Mouse (Mus musculus) left cerebral cortex, adult 2 months (tissue): Measurements from ENCODE around the gene Prkch. TPM values are rescaled to one million over a fixed set of nuclear protein-coding genes. Genes with fewer than 3 reads are reported as not detected.
"Not testable (repeated sequence)": the region's sequence is repeated elsewhere in the genome, so short reads cannot be mapped to it uniquely, and the experiment has no call there.

Source experiments
- DNase-seq, 2 experiments: peaks; one replicate each; pipeline ENCODE4 v3.0.0; 2021 to 2022; ENCODE audit warnings: low spot score in 2 of 2, mixed read lengths in 1 of 2; ENCODE audit errors: extremely low spot score in 1 of 2
- H3K27ac ChIP-seq: fragments of 200-600 bp; 2 replicates; pipeline ENCODE4 v1.8.1; 2022
- H3K4me3 ChIP-seq: fragments of 200-600 bp; 2 replicates; pipeline ENCODE4 v1.8.1; 2022
- CTCF ChIP-seq: fragments of 200-600 bp; IDR thresholded peaks from 2 replicates; pipeline ENCODE4 v1.8.1; 2022; ENCODE audit warnings: antibody characterized with exemption, mild to moderate bottlenecking, moderate library complexity
- intact Hi-C: fragments of 180-260 bp; cut with DNase I; formaldehyde crosslinking; loops from one replicate; pipeline ENCODE4 v1.15.1; 2025
- long read RNA-seq, 2 experiments: library from polyadenylated mRNA; stranded (forward); transcript quantifications; one replicate each; pipeline ENCODE4 v2.0.0; 2021; ENCODE audit warnings: borderline mapping rate in 2 of 2
- total RNA-seq, 2 experiments: library from RNA; stranded (reverse); gene quantifications; 2 replicates each; pipeline ENCODE4 v1.2.3; 2021

Prkch gene
- 1 to 10 TPM; 4.1 to 5.7 TPM for total RNA-seq
- long read RNA-seq, experiment 1, transcript Prkch-201 (14 exons, 3,545 nt) = major isoform, 17 of 18 reads
- long read RNA-seq, experiment 1, partial matches to known transcripts = 1 of 18 reads
- long read RNA-seq, experiment 1, other reads (novel, unspliced or antisense) = 0 of 18 reads
- long read RNA-seq, experiment 2, transcript Prkch-201 (14 exons, 3,545 nt) = major isoform, 11 of 11 reads
- long read RNA-seq, experiment 2, partial matches to known transcripts = 0 of 11 reads
- long read RNA-seq, experiment 2, other reads (novel, unspliced or antisense) = 0 of 11 reads

DNA sequence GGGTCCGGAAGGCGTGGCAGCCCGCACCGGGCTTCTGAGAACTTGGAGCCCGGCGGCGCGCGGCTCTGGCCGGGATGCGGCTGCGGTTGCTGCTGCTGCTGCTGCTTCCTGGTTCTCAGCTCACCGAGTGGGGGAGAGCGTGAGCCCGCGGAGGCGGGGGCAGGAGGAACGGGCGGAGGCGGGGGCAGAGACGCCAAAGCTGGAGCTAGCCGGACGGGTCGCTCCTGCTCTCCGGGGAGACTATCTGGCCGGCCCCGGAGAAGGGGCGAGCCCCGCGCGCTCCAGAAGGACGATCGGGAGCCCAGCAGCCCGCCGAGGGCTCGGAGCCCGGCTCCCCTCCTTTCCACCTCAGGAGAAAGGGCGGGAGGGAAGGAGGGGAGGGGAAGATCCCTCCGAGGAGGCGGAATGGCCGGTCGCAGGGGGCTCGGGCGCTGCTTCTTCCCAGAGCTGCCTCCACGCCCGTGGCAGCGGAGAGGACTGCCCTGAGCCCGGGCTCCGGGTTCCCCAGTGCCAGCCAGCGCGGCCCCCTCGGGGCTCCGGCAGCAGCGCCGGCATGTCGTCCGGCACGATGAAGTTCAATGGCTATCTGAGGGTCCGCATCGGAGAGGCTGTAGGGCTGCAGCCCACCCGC is at the start of gene Prkch:
TSS of gene Prkch (plus strand) at position 187 of the 631 bp plus-strand sequence.
- intact Hi-C loops = loop anchor here (5.0 kb wide), 1 partner anchor 108 kb away; no protein-coding TSS in a partner anchor
- H3K27ac ChIP-seq = peak within 1 kb of the TSS; percentile 71
- TF ChIP-seq CTCF = peak; percentile 25
- peak; percentile 60 to 68 for DNase-seq
- peak within 1 kb of the TSS; percentile 64 for H3K4me3 ChIP-seq

DNA sequence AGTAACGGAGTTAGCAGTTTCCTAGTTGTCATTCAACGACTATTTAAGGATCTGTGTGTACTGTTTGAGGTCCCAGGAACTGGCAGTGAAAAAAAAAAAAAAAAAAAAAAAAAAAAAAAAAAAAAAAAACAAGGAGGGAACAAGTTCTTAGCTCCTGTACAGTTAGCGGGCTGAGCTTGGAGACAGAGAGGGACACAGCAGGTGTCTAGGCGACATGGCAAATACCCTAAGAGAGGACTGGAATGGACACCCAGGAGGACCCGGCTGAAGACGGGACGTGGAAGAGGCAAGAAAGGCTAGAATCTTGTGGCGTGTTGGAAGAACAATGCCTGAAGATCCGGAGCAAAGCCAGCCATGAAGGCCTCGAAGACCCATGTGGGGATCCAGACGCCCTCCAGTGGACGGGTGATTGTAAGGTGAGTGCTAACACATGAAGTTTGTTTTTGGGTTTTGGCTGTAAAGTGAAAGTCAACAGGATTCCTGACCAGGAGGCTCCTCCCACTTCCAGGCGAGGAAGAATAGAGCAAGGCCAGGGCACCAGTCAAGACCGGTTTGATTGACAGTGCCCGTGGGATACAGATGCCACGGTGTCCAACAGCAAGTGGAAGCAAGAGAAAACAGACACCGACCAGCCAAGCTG is 47.0 kb upstream of the Prkch start:
- peak; percentile 10 for TF ChIP-seq CTCF
- DNase-seq = no peak
- H3K27ac ChIP-seq = no peak overlapping the region
- no peak overlapping the region for H3K4me3 ChIP-seq
- intact Hi-C loops = no loop called here

DNA sequence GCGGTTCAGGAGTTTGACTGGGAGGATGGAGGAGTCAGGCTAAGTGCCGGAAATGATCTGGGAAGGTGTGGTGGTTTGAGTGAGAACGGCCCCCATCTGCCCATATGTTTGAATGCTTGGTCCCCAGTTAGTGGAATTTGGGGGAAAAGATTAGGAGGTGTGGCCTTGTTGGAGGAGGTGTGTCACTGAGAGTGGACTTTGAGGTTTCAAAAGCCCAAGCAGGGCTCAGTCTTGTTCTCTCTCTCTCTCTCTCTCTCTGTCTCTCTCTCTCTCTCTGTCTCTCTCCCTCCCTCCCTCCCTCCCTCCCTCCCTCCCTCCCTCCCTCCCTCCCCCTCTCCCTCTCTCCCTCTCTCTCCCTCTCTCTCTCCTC is 46.5 kb upstream of the Prkch start:
- H3K27ac ChIP-seq, DNase-seq, H3K4me3 ChIP-seq, intact Hi-C loops: not testable (repeated sequence)

DNA sequence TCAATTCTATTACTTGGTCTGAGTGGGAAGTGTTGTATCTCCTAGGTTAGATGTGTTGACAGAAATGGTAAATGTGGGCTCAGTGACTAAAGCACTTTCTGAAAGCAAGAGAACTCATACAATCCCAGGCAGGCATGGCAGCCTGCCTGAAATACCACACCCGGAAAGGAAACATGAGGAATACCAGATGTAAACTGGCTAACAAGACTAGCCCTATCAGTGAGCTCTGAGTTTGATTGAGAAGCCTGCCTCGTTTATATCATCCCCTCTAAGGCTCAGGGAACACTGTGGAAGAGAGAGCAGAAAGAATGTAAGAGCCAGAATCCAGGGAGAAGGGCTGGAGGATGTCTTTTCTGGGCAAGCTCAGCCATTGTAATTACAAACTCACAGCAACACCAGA is 45.4 kb upstream of the Prkch start:
- DNase-seq = no peak
- no peak for TF ChIP-seq CTCF
- Histone ChIP-seq H3K4me3 (no peak overlapping the region), H3K27ac (no peak overlapping the region)
- intact Hi-C loops = no loop called here

DNA sequence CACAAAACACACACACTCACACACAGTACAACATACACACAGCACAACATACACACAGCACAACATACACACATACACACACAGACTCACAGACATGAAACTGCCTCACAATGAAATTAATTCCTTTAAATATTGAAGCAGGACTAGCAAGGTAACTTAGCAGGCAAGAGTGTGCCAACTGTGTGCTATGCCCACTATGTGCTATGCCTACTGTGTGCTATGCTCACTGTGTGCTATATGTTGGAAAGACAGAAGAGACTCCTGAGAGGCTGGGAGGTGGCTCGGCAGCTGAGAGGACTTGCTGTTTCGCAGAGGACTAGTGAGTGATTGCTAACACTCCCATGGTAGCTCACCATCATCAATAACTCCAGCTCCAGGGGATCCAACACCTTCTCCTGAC is 44.2 kb upstream of the Prkch start:
- no peak for TF ChIP-seq CTCF
- H3K4me3 ChIP-seq = no peak overlapping the region
- H3K27ac ChIP-seq = no peak overlapping the region
- DNase-seq = no peak
- intact Hi-C loops = loop anchor here (10.0 kb wide), 1 partner anchor 696 kb away; no protein-coding TSS in a partner anchor

DNA sequence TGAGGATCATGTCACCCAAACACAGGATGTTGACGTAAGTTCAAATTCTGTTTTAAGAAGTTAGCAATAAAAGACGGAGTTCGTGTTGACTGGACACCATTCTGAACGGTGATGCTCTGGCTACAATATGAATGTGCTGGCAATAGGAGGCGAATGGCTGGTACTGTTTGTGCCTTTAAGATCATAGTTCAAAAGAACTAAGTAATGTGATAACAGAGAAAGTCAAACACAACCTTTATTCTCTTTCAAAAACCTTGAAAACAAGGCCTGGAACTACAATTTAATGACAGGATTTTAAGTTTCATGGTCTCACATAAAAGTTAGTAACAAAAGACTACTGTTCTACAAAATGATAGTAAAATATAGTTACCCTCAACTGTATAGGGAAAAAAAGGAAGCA is 41.4 kb upstream of the Prkch start:
- Histone ChIP-seq H3K27ac (no peak overlapping the region), H3K4me3 (no peak overlapping the region)
- DNase-seq = no peak
- intact Hi-C loops = loop anchor here (10.0 kb wide), 1 partner anchor 698 kb away; no protein-coding TSS in a partner anchor
- no peak for TF ChIP-seq CTCF

DNA sequence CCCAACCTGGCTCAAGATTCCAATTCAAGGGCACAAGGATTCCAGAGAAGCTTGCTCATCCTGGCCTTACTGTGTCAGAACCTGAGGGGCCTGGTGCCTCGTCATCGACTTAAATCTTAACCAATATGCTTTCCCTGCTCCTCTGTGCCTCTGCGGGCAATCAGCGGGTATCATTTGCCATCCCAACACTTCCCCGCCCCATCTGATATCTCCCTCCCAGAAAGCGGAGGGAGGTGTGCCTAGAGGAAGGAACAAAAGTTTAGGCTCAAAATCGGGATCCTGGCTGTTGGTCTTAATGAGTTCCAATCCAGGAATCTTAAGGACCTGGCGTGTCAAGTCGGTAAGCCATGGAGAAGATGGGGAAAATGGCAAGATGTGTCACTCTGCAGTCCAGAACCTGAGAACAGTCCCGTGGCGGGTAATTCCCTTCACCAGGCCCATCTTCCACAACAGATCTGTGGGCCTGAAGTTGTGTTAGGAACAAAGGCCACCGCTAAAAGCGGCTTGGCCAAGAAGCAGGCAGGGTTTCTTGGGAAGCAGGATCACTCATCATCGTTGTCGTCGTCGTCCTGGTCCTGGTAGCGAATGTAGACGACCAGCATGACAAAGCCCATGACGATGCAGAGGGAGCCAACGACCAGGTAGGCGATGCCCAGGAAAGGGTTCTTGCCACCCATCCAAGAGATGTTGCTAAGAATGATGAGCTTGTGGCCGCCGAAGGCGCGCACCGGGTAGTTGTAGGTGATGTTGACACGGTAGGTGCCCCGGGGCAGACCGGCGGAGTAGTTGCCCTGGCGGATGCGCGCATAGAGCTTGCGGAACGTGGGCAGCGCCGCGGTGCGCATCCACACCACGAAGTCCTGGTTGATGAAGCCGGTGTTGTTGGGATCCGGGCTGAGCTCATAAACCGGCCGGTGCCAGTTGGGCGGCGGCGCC is 39.6 kb upstream of the Prkch start:
- intact Hi-C loops = loop anchor here (10.0 kb wide), 1 partner anchor 700 kb away; no protein-coding TSS in a partner anchor
- TF ChIP-seq CTCF = no peak
- Histone ChIP-seq H3K4me3 (peak overlapping the region; percentile 33), H3K27ac (no peak overlapping the region)
- no peak for DNase-seq

DNA sequence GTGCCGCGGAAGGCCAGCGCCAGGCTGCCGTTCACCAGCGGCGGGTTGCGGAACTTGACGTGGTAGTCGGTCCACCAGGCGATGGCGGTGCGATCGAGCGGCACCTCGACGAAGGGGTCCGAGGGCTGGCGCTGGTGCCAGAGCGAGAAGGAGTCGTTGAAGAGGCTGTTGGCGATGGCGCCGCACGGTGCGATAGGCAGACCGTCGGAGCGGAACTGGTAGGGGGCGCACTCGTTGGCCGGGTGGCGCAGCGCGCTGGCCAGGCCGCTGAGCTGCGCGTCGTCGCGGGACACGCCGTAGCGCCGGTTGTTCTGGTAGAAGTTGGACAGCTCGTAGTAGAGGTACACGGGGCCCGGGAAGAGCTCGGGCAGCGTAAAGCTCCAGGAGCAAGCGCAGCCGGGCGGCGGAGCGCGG is 38.9 kb upstream of the Prkch start:
- no peak; the same call in 1 of the 2 replicates for TF ChIP-seq CTCF
- Histone ChIP-seq H3K4me3 (peak overlapping the region; percentile 33), H3K27ac (no peak overlapping the region)
- no peak for DNase-seq
- intact Hi-C loops = loop anchor here (10.0 kb wide), 1 partner anchor 701 kb away; no protein-coding TSS in a partner anchor

DNA sequence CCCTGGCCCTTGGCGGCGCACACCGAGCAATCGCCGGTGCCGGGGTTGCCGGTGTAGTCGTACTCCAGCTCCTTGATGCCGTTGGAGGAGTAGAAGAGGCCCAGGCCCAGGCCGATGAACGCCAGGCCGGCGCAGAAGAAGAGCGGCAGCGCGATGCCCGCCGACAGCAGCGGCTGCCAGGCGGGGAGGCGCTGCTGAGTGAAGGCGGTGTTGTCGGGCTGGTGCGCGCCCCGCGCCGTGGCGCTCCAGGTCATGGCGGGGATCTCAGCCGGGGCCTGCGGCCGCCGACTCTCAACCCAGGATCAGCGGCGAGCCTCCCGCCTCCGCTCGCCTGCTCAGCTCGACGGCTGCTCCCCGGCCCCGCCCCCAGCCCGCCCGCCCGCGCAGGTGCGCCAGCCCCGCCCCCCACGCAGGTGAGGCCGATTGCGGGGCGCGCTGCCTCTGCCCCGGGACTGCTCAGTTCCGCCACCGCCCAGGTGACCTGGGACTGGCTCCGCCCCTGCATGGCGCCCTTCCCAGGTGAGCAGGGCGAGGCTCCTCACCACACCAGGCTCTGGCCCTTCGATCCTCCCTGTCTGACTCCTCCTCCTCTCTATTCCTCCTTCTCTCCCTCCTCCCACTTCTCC is 38.4 kb upstream of the Prkch start, which contains the start of gene Tmem30b:
TSS of gene Tmem30b (minus strand) at position 307 of the 626 bp plus-strand sequence.
- Histone ChIP-seq H3K27ac (no peak within 1 kb of the TSS), H3K4me3 (peak within 1 kb of the TSS; percentile 33)
- no peak for DNase-seq
- intact Hi-C loops = loop anchor here (10.0 kb wide), 1 partner anchor 701 kb away; no protein-coding TSS in a partner anchor
- no peak for TF ChIP-seq CTCF

DNA sequence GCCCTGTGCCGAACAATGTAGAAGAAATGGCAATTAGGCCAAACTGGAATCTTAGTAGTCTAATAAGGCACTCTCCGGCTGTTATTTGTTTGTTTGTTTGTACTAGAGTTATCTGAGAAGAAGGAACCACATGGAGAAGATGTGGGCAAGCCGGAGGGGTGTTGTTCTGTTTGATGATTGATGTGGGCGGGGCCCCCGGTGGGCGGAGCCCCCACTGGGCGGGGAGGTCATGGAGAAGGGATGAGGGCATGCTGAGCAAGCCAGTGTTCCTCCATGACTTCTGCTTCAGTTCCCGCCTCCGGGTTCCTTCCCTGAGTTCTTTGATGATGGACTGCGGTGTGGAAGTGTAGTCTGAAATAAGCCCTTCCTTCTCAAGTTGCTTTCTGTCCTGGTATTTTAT is 37.0 kb upstream of the Prkch start:
- no peak for DNase-seq
- no peak for TF ChIP-seq CTCF
- H3K27ac ChIP-seq = no peak overlapping the region
- intact Hi-C loops = loop anchor here (10.0 kb wide), 1 partner anchor 703 kb away; no protein-coding TSS in a partner anchor
- H3K4me3 ChIP-seq = no peak overlapping the region

DNA sequence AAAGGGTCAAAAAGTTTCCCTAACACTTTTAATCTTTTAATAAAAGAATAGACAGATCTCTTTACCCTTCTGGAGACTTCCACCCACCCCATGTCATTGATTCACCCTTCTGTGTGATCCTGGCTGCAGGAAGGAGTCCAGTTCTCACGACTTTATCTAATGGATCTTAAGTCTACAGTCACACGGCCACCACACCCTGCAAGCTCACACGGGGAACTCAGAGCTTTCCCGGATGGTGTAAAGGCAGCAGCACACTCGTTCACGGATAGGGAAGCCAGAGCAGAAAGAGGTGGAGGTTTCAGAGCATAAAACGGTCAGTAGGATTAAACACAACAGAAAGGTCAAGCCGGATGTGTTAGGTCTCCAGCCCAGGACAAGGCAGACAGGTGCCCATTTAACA is 36.3 kb upstream of the Prkch start:
- no peak for DNase-seq

More for the DNA sequence above, 36.3 kb upstream of the Prkch start:
- no peak overlapping the region for H3K4me3 ChIP-seq
- H3K27ac ChIP-seq = no peak overlapping the region
- TF ChIP-seq CTCF = no peak
- intact Hi-C loops = loop anchor here (10.0 kb wide), 1 partner anchor 703 kb away; no protein-coding TSS in a partner anchor
